Mouse (Mus musculus) MEL (cell line): ENCODE measurements around the gene Zdhhc16. TPM values are rescaled to one million over a fixed set of nuclear protein-coding genes. Genes with fewer than 3 reads are reported as not detected.

ENCODE experiments used
- DNase-seq: peaks from one replicate; pipeline ENCODE4 v3.0.0; 2011; ENCODE audit warnings: low read depth, low spot score
- H3K27ac ChIP-seq: 2 replicates; pipeline ENCODE4 v1.5.1; 2012; ENCODE audit warnings: low read depth, mild to moderate bottlenecking, control low read depth, low read length, moderate library complexity; ENCODE audit not compliant: control insufficient read depth
- H3K27me3 ChIP-seq, 2 experiments: fragments of 150-350 bp in 1 of 2; sonication (generic) in 1 of 2; 2 replicates each; pipeline ENCODE4 v1.6.1; 2012; ENCODE audit warnings: low read length in 2 of 2, mild to moderate bottlenecking in 2 of 2, improper control_type of control experiment in 1 of 2, moderate library complexity in 1 of 2; ENCODE audit not compliant: insufficient read depth in 2 of 2, control insufficient read depth in 1 of 2
- H3K36me3 ChIP-seq, 2 experiments: 2 replicates each; pipeline ENCODE4 v1.6.1; 2012 to 2014; ENCODE audit warnings: low read length in 2 of 2, improper control_type of control experiment in 1 of 2, inconsistent platforms in 1 of 2, mild to moderate bottlenecking in 1 of 2; ENCODE audit not compliant: insufficient read depth in 2 of 2, control insufficient read depth in 1 of 2
- H3K4me1 ChIP-seq, 2 experiments: fragments of 150-350 bp in 1 of 2; sonication (generic) in 1 of 2; 2 replicates each; pipeline ENCODE4 v1.6.1; 2012; ENCODE audit warnings: low read length in 2 of 2, improper control_type of control experiment in 1 of 2, mild to moderate bottlenecking in 1 of 2; ENCODE audit not compliant: insufficient read depth in 2 of 2, control insufficient read depth in 1 of 2
- H3K4me3 ChIP-seq, 2 experiments: fragments of 150-350 bp in 1 of 2; sonication (generic) in 1 of 2; 2 replicates each; pipeline ENCODE4 v1.5.1; 2012; ENCODE audit warnings: low read depth in 2 of 2, low read length in 2 of 2, mild to moderate bottlenecking in 2 of 2, moderate library complexity in 2 of 2, control low read depth in 1 of 2, improper control_type of control experiment in 1 of 2; ENCODE audit not compliant: control insufficient read depth in 1 of 2, insufficient read depth in 1 of 2
- H3K79me2 ChIP-seq: 2 replicates; pipeline ENCODE4 v1.6.1; 2012; ENCODE audit warnings: mild to moderate bottlenecking, low read length, moderate library complexity; ENCODE audit not compliant: control insufficient read depth, poor library complexity, insufficient read depth
- H3K9ac ChIP-seq: 2 replicates; pipeline ENCODE4 v1.6.1; 2012; ENCODE audit warnings: low read depth, mild to moderate bottlenecking, control low read depth, low read length, moderate library complexity; ENCODE audit not compliant: control insufficient read depth, poor library complexity, severe bottlenecking
- H3K9me3 ChIP-seq: fragments of 150-350 bp; sonication (generic); replicated peaks from 2 replicates; pipeline ENCODE4 v1.6.1; 2012; ENCODE audit warnings: mild to moderate bottlenecking, low read length, improper control_type of control experiment, moderate library complexity; ENCODE audit not compliant: insufficient read depth
- BHLHE40 ChIP-seq: IDR thresholded peaks from 2 replicates; pipeline ENCODE4 v1.6.1; 2012; ENCODE audit warnings: low read depth, mild to moderate bottlenecking, inconsistent platforms, low read length, improper control_type of control experiment, borderline replicate concordance
- CHD1 ChIP-seq: IDR thresholded peaks from 2 replicates; pipeline ENCODE4 v1.6.1; 2012; ENCODE audit warnings: low read depth, mild to moderate bottlenecking, inconsistent platforms, low read length, improper control_type of control experiment
- CHD2 ChIP-seq: IDR thresholded peaks from 2 replicates; pipeline ENCODE4 v1.6.1; 2011; ENCODE audit warnings: low read length, improper control_type of control experiment
- CTCF ChIP-seq, 3 experiments: IDR thresholded peaks in 2 of 3; conservative IDR thresholded peaks in 1 of 3; 2 replicates each; pipeline ENCODE4 v1.5.1; 2011 to 2012; ENCODE audit warnings: low read length in 3 of 3, low read depth in 2 of 3, mild to moderate bottlenecking in 2 of 3, improper control_type of control experiment in 1 of 3, inconsistent platforms in 1 of 3, mixed read lengths in 1 of 3, moderate library complexity in 1 of 3; ENCODE audit not compliant: control insufficient read depth in 1 of 3, insufficient read depth in 1 of 3, poor library complexity in 1 of 3, severe bottlenecking in 1 of 3
- E2F4 ChIP-seq: IDR thresholded peaks from 2 replicates; pipeline ENCODE4 v1.6.1; 2011; ENCODE audit warnings: low read depth, low read length, improper control_type of control experiment, borderline replicate concordance
- ELF1 ChIP-seq: IDR thresholded peaks from 2 replicates; pipeline ENCODE4 v1.6.1; 2014; ENCODE audit warnings: low read depth, mild to moderate bottlenecking, inconsistent platforms, low read length, improper control_type of control experiment, moderate library complexity
- EP300 ChIP-seq, 2 experiments: IDR thresholded peaks; 2 replicates each; pipeline ENCODE4 v1.6.1; 2011; ENCODE audit warnings: improper control_type of control experiment in 2 of 2, low read length in 2 of 2, low read depth in 1 of 2, mild to moderate bottlenecking in 1 of 2
- ETS1 ChIP-seq: IDR thresholded peaks from 2 replicates; pipeline ENCODE4 v1.6.1; 2012; ENCODE audit warnings: low read depth, mild to moderate bottlenecking, inconsistent platforms, low read length, improper control_type of control experiment, moderate library complexity
- GABPA ChIP-seq: IDR thresholded peaks from 2 replicates; pipeline ENCODE4 v1.6.1; 2012; ENCODE audit warnings: low read depth, mild to moderate bottlenecking, inconsistent platforms, low read length, improper control_type of control experiment, moderate library complexity
- GATA1 ChIP-seq: IDR thresholded peaks from 2 replicates; pipeline ENCODE4 v1.6.1; 2011; ENCODE audit warnings: low read depth, low read length, improper control_type of control experiment
- HCFC1 ChIP-seq: IDR thresholded peaks from 2 replicates; pipeline ENCODE4 v1.6.1; 2012; ENCODE audit warnings: low read depth, mild to moderate bottlenecking, inconsistent platforms, low read length, improper control_type of control experiment, moderate library complexity
- JUND ChIP-seq: IDR thresholded peaks from 2 replicates; pipeline ENCODE4 v1.6.1; 2011; ENCODE audit warnings: low read depth, mild to moderate bottlenecking, improper control_type of control experiment, low read length
- KAT2A ChIP-seq: conservative IDR thresholded peaks from 2 replicates; pipeline ENCODE4 v1.6.1; 2012; ENCODE audit warnings: low read depth, low read length, improper control_type of control experiment, inconsistent platforms
- MAFK ChIP-seq: IDR thresholded peaks from 2 replicates; pipeline ENCODE4 v1.6.1; 2011; ENCODE audit warnings: low read depth, mild to moderate bottlenecking, low read length, improper control_type of control experiment, borderline replicate concordance
- MAX ChIP-seq: IDR thresholded peaks from 2 replicates; pipeline ENCODE4 v1.6.1; 2011; ENCODE audit warnings: low read length, improper control_type of control experiment
- MAZ ChIP-seq: IDR thresholded peaks from 2 replicates; pipeline ENCODE4 v1.6.1; 2012; ENCODE audit warnings: low read depth, mild to moderate bottlenecking, inconsistent platforms, low read length, improper control_type of control experiment
- MXI1 ChIP-seq: IDR thresholded peaks from 2 replicates; pipeline ENCODE4 v1.6.1; 2011; ENCODE audit warnings: mild to moderate bottlenecking, low read depth, low read length, improper control_type of control experiment
- MYB ChIP-seq: IDR thresholded peaks from 2 replicates; pipeline ENCODE4 v1.6.1; 2011; ENCODE audit warnings: mild to moderate bottlenecking, low read depth, low read length, improper control_type of control experiment
- MYC ChIP-seq: IDR thresholded peaks from 2 replicates; pipeline ENCODE4 v1.6.1; 2011; ENCODE audit warnings: low read depth, mild to moderate bottlenecking, low read length, improper control_type of control experiment, moderate library complexity
- NELFE ChIP-seq: IDR thresholded peaks from 2 replicates; pipeline ENCODE4 v1.6.1; 2011; ENCODE audit warnings: low read depth, low read length, improper control_type of control experiment
- NRF1 ChIP-seq: IDR thresholded peaks from 2 replicates; pipeline ENCODE4 v1.6.1; 2014; ENCODE audit warnings: low read depth, mild to moderate bottlenecking, inconsistent platforms, low read length, improper control_type of control experiment, moderate library complexity; ENCODE audit not compliant: poor library complexity, insufficient read depth, severe bottlenecking
- POLR2A ChIP-seq, 2 experiments: IDR thresholded peaks; 2 replicates each; pipeline ENCODE4 v1.6.1; 2011 to 2012; ENCODE audit warnings: low read length in 2 of 2, mild to moderate bottlenecking in 2 of 2, control low read depth in 1 of 2, improper control_type of control experiment in 1 of 2, low read depth in 1 of 2, moderate library complexity in 1 of 2; ENCODE audit not compliant: control insufficient read depth in 1 of 2, insufficient read depth in 1 of 2, poor library complexity in 1 of 2
- POLR2AphosphoS2 ChIP-seq: IDR thresholded peaks from 2 replicates; pipeline ENCODE4 v1.6.1; 2011; ENCODE audit warnings: low read length, improper control_type of control experiment
- POLR2AphosphoS5 ChIP-seq: IDR thresholded peaks from 2 replicates; pipeline ENCODE4 v1.6.1; 2012; ENCODE audit warnings: low read depth, borderline replicate concordance, mild to moderate bottlenecking, inconsistent platforms, low read length, moderate library complexity, mixed read lengths
- RAD21 ChIP-seq: IDR thresholded peaks from 2 replicates; pipeline ENCODE4 v1.6.1; 2011; ENCODE audit warnings: mild to moderate bottlenecking, low read depth, low read length, improper control_type of control experiment
- RCOR1 ChIP-seq: IDR thresholded peaks from 2 replicates; pipeline ENCODE4 v1.6.1; 2012; ENCODE audit warnings: low read depth, mild to moderate bottlenecking, inconsistent platforms, low read length, improper control_type of control experiment
- SIN3A ChIP-seq: IDR thresholded peaks from 2 replicates; pipeline ENCODE4 v1.6.1; 2012; ENCODE audit warnings: low read length, improper control_type of control experiment, inconsistent platforms
- SMC3 ChIP-seq: IDR thresholded peaks from 2 replicates; pipeline ENCODE4 v1.6.1; 2011; ENCODE audit warnings: low read depth, low read length, improper control_type of control experiment
- TAL1 ChIP-seq: IDR thresholded peaks from 2 replicates; pipeline ENCODE4 v1.6.1; 2012; ENCODE audit warnings: mild to moderate bottlenecking, inconsistent platforms, low read length, moderate library complexity, mixed read lengths
- TBP ChIP-seq: IDR thresholded peaks from 2 replicates; pipeline ENCODE4 v1.8.0; 2011; ENCODE audit warnings: low read depth, low read length, improper control_type of control experiment
- TCF12 ChIP-seq: IDR thresholded peaks from 2 replicates; pipeline ENCODE4 v1.6.1; 2014; ENCODE audit warnings: low read depth, mild to moderate bottlenecking, inconsistent platforms, low read length, improper control_type of control experiment, moderate library complexity
- UBTF ChIP-seq: IDR thresholded peaks from 2 replicates; pipeline ENCODE4 v1.6.1; 2012; ENCODE audit warnings: low read depth, mild to moderate bottlenecking, inconsistent platforms, low read length, improper control_type of control experiment, moderate library complexity, borderline replicate concordance; ENCODE audit not compliant: insufficient read depth
- USF1 ChIP-seq: IDR thresholded peaks from 2 replicates; pipeline ENCODE4 v1.6.1; 2014; ENCODE audit warnings: low read depth, mild to moderate bottlenecking, inconsistent platforms, low read length, improper control_type of control experiment, moderate library complexity
- USF2 ChIP-seq, 2 experiments: IDR thresholded peaks; 2 replicates each; pipeline ENCODE4 v1.6.1; 2011 to 2012; ENCODE audit warnings: improper control_type of control experiment in 2 of 2, low read length in 2 of 2, borderline replicate concordance in 1 of 2, inconsistent platforms in 1 of 2, low read depth in 1 of 2, mild to moderate bottlenecking in 1 of 2; ENCODE audit not compliant: insufficient read depth in 1 of 2
- ZC3H11A ChIP-seq: IDR thresholded peaks from 2 replicates; pipeline ENCODE4 v1.6.1; 2012; ENCODE audit warnings: low read depth, mild to moderate bottlenecking, inconsistent platforms, low read length, improper control_type of control experiment
- ZKSCAN1 ChIP-seq: IDR thresholded peaks from 2 replicates; pipeline ENCODE4 v1.6.1; 2012; ENCODE audit warnings: low read depth, mild to moderate bottlenecking, inconsistent platforms, low read length, improper control_type of control experiment, moderate library complexity
- ZMIZ1 ChIP-seq: IDR thresholded peaks from 2 replicates; pipeline ENCODE4 v1.6.1; 2012; ENCODE audit warnings: low read depth, mild to moderate bottlenecking, inconsistent platforms, low read length, improper control_type of control experiment, moderate library complexity
- ZNF384 ChIP-seq: IDR thresholded peaks from 2 replicates; pipeline ENCODE4 v1.6.1; 2012; ENCODE audit warnings: low read depth, mild to moderate bottlenecking, inconsistent platforms, low read length, improper control_type of control experiment
- polyA plus RNA-seq, 2 experiments: library from polyadenylated mRNA; stranded (reverse) in 1 of 2; unstranded in 1 of 2; fragments of >175 nt in 1 of 2; fragments of >200 nt in 1 of 2; gene quantifications; 2 replicates each; pipeline versions ENCODE4 v1.2.1 to v1.2.4; 2012; ENCODE audit warnings: low replicate concordance in 2 of 2, low read depth in 1 of 2; ENCODE audit not compliant: insufficient read length in 2 of 2, insufficient read depth in 1 of 2, missing spikeins in 1 of 2
- total RNA-seq: library from RNA; depleted of rRNA; stranded (reverse); fragments of 300-350 nt; gene quantifications from 2 replicates; pipeline ENCODE4 v1.2.3, GENCODE M21; 2012

Gene Zdhhc16
- total and polyA plus RNA-seq, 3 experiments: 99.2 to 128 TPM; not detected in 1

- TF ChIP-seq SMC3: no peak
- TF ChIP-seq POLR2A (IDR thresholded peaks at IDR 0.05; ENCODE audit: control insufficient read depth in 1 of 2, insufficient read depth in 1 of 2, low read depth in 1 of 2, low read length in 2 of 2, poor library complexity in 1 of 2): no peak
- no peak for TF ChIP-seq NELFE
- TF ChIP-seq MYB: 0 out of 2 replicates have a peak, but pooled peaks have one; percentile 28
- TF ChIP-seq TCF12: peak; percentile 86
- no peak for TF ChIP-seq USF1
- TF ChIP-seq TAL1: peak; percentile 82
- TF ChIP-seq ETS1: peak; percentile 86
- TF ChIP-seq EP300 (IDR thresholded peaks at IDR 0.05; ENCODE audit: low read depth in 1 of 2, low read length in 2 of 2): peak; percentile 78
- no peak for TF ChIP-seq POLR2AphosphoS5
- TF ChIP-seq CTCF (IDR thresholded peaks at IDR 0.05 in 2 of 3, conservative IDR thresholded peaks at IDR 0.05 in 1 of 3; ENCODE audit: control insufficient read depth in 1 of 3, insufficient read depth in 1 of 3, low read depth in 2 of 3, low read length in 3 of 3, poor library complexity in 1 of 3, severe bottlenecking in 1 of 3): no peak
- no peak for TF ChIP-seq GABPA
- no peak for TF ChIP-seq E2F4
- no peak for TF ChIP-seq UBTF
- no peak for TF ChIP-seq CHD1
- TF ChIP-seq ZNF384: 0 out of 2 replicates have a peak, but pooled peaks have one; percentile 28
- TF ChIP-seq TBP: no peak
- peak; percentile 84; the same call in 1 of the 2 replicates for TF ChIP-seq MAZ
- TF ChIP-seq CHD2: no peak
- TF ChIP-seq ZKSCAN1: no peak
- peak; percentile 31; the same call in 1 of the 2 replicates for TF ChIP-seq BHLHE40
- TF ChIP-seq JUND: no peak
- TF ChIP-seq GATA1: peak; percentile 51
- no peak for TF ChIP-seq NRF1
- no peak for TF ChIP-seq RAD21
- TF ChIP-seq USF2 (IDR thresholded peaks at IDR 0.05; ENCODE audit: borderline replicate concordance in 1 of 2, insufficient read depth in 1 of 2, low read depth in 1 of 2, low read length in 2 of 2): no peak
- peak; percentile 86 for TF ChIP-seq SIN3A
- TF ChIP-seq MXI1: peak; percentile 89
- no peak for TF ChIP-seq ZMIZ1
- TF ChIP-seq RCOR1: peak; percentile 100
- TF ChIP-seq POLR2AphosphoS2: no peak
- TF ChIP-seq MAX: 0 out of 2 replicates have a peak, but pooled peaks have one; percentile 52
- TF ChIP-seq ELF1: peak; percentile 90
- no peak for TF ChIP-seq ZC3H11A
- 0 out of 2 replicates have a peak, but pooled peaks have one; percentile 63 for TF ChIP-seq MAFK
- peak; percentile 50; the same call in 1 of the 2 replicates for TF ChIP-seq HCFC1
- no peak for TF ChIP-seq KAT2A
- peak; percentile 78; the same call in 1 of the 2 replicates for TF ChIP-seq MYC
These were observed 31.6 kb upstream of the Zdhhc16 start for GRCm38 (mm10) chr19:41901696-41902095.

More at GRCm38 (mm10) chr19:41901696-41902095, 31.6 kb upstream of the Zdhhc16 start:
- H3K4me3 ChIP-seq: no peak overlapping the region
- no peak overlapping the region for H3K9ac ChIP-seq
- no peaks in the 10 kb centered on the region for H3K27me3 ChIP-seq
- peaks cover 0 to 39% of the 10 kb centered on the region in 2 experiments; a peak in 2 of 4 replicates for H3K36me3 ChIP-seq
- no peaks in the 10 kb centered on the region for H3K9me3 ChIP-seq
- peak; percentile 99 for DNase-seq
- H3K79me2 ChIP-seq: no peaks in the 10 kb centered on the region
- H3K4me1 ChIP-seq: peaks cover 9 to 47% of the 10 kb centered on the region in 2 experiments
- H3K27ac ChIP-seq: no peak overlapping the region
